ENCODE assay signal across 23 mouse cellular contexts in the genomic region with DNA sequence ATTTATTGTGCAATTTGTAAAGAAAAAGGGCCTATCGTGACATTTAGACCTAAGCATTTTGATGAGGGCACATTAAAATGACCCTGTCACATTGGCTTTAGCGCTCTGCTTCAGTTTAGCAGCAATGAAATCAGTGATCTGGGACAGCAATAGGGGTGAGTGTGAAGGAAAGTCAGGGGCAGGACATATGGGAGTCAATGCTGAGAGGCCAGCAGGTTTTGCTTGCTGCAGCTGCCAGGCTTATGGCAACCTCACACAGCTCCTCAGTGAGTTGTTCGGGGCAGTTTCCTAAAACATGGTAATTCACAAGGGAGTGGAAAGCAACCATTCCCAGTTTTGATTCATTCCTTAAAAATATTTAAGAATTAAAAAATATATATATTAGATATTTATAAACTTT.
A peak's percentile ranks its signal among the peaks of the same experiment; 100 is the strongest.
DNase-seq lines count a peak whose midpoint lies in the region; ATAC-seq lines count a peak whose summit lies in the region.
"Had no signal": no experiment of that assay in that cellular context is flagged by ENCODE, and none has a peak within 500 bp of the region (broad histone marks: within the 10 kb centered on the region; RNA-seq: fewer than 3 reads in every experiment).

No protein-coding gene starts in this region.

- no peak overlapping the region for H3K27ac ChIP-seq in hindbrain, embryonic 11.5 days (ENCODE audit: low read depth, low read length)
- H3K27ac ChIP-seq in hindbrain, embryonic 10.5 days, result no peak overlapping the region
- peak overlapping the region; percentile 6; the same call in 1 of the 2 replicates for H3K27ac ChIP-seq in forebrain, embryonic 16.5 days (ENCODE audit: low read length)
- H3K27ac ChIP-seq in midbrain, embryonic 13.5 days, result peak overlapping the region; percentile 73
- H3K27ac ChIP-seq: embryonic facial prominence, embryonic 12.5 days; gastrocnemius, adult 2 months; heart, embryonic 15.5 days; stomach, embryonic 15.5 days had no signal

- no peak for DNase-seq in cerebellum, adult 8-10 months
- DNase-seq in hindbrain, embryonic 11.5 days (ENCODE audit: low spot score), result no peak
- no peak for DNase-seq in hindbrain, embryonic 10.5 days (ENCODE audit: low spot score)
- DNase-seq in right cerebral cortex, adult 2 months (ENCODE audit: low spot score in 2 of 2), result no peak
- DNase-seq: gastrocnemius, adult 2 months; heart, adult 18-20 months; kidney, adult 18-20 months; kidney, postnatal 14 days; layer of hippocampus, adult 9-11 months; liver; lung, adult 18-20 months; lung, postnatal 36 days; right cerebral cortex, postnatal 14 days; thymus, adult 2 months had no signal

- 0 out of 2 replicates have a peak, but pooled peaks cover 2% of the 10 kb centered on the region for H3K4me1 ChIP-seq in hindbrain, embryonic 11.5 days (replicated peaks; ENCODE audit: control insufficient read depth, insufficient read depth, low read length)
- peaks cover 16% of the 10 kb centered on the region for H3K4me1 ChIP-seq in hindbrain, embryonic 10.5 days (replicated peaks)
- peaks cover 16% of the 10 kb centered on the region for H3K4me1 ChIP-seq in forebrain, embryonic 16.5 days (replicated peaks; ENCODE audit: control insufficient read depth, insufficient read depth, low read length)
- H3K4me1 ChIP-seq in midbrain, embryonic 13.5 days (replicated peaks), result peaks cover 46% of the 10 kb centered on the region
- H3K4me1 ChIP-seq: embryonic facial prominence, embryonic 12.5 days; heart, embryonic 15.5 days; stomach, embryonic 15.5 days had no signal

- no peak overlapping the region for H3K9ac ChIP-seq in hindbrain, embryonic 11.5 days (ENCODE audit: low read depth, low read length)
- H3K9ac ChIP-seq in forebrain, embryonic 16.5 days (replicated peaks; ENCODE audit: low read depth, low read length), result no peak overlapping the region
- H3K9ac ChIP-seq in midbrain, embryonic 13.5 days (replicated peaks), result no peak overlapping the region
- H3K9ac ChIP-seq: embryonic facial prominence, embryonic 12.5 days; heart, embryonic 15.5 days; stomach, embryonic 15.5 days had no signal

- H3K36me3 ChIP-seq in hindbrain, embryonic 11.5 days (ENCODE audit: control insufficient read depth, insufficient read depth, low read length), result no peaks in the 10 kb centered on the region
- no peaks in the 10 kb centered on the region for H3K36me3 ChIP-seq in hindbrain, embryonic 10.5 days
- H3K36me3 ChIP-seq in forebrain, embryonic 16.5 days (ENCODE audit: control insufficient read depth, insufficient read depth), result no peaks in the 10 kb centered on the region
- no peaks in the 10 kb centered on the region for H3K36me3 ChIP-seq in midbrain, embryonic 13.5 days
- H3K36me3 ChIP-seq: embryonic facial prominence, embryonic 12.5 days; G1E; heart, embryonic 15.5 days; stomach, embryonic 15.5 days had no signal

- H3K4me3 ChIP-seq in hindbrain, embryonic 11.5 days (ENCODE audit: low read depth, low read length), result no peak overlapping the region
- no peak overlapping the region for H3K4me3 ChIP-seq in hindbrain, embryonic 10.5 days
- H3K4me3 ChIP-seq in forebrain, embryonic 16.5 days (replicated peaks; ENCODE audit: low read length), result no peak overlapping the region
- no peak overlapping the region for H3K4me3 ChIP-seq in midbrain, embryonic 13.5 days (replicated peaks)
- H3K4me3 ChIP-seq: embryonic facial prominence, embryonic 12.5 days; gastrocnemius, adult 2 months; heart, embryonic 15.5 days; stomach, embryonic 15.5 days had no signal

- WGBS in hindbrain, embryonic 11.5 days, result 59% methylated on average over 3 of the region's 3 CpGs
- WGBS in hindbrain, embryonic 10.5 days, result 64% methylated on average over 3 of the region's 3 CpGs
- WGBS in forebrain, embryonic 16.5 days, result 68% methylated on average over 3 of the region's 3 CpGs
- WGBS in midbrain, embryonic 13.5 days, result 27% methylated on average over 3 of the region's 3 CpGs

- H3K4me2 ChIP-seq in hindbrain, embryonic 11.5 days (replicated peaks; ENCODE audit: low read depth, low read length), result no peak overlapping the region
- H3K4me2 ChIP-seq in forebrain, embryonic 16.5 days (ENCODE audit: low read length), result no peak overlapping the region
- H3K4me2 ChIP-seq in midbrain, embryonic 13.5 days (replicated peaks), result no peak overlapping the region
- H3K4me2 ChIP-seq: embryonic facial prominence, embryonic 12.5 days; heart, embryonic 15.5 days; stomach, embryonic 15.5 days had no signal

- peak; percentile 64 for ATAC-seq in cerebellum, adult (ENCODE audit: insufficient number of reproducible peaks, low FRiP score, low TSS enrichment)
- peak; percentile 45; the same call in 1 of the 2 replicates for ATAC-seq in hindbrain, embryonic 11.5 days (ENCODE audit: low FRiP score)
- no peak for ATAC-seq in forebrain, embryonic 16.5 days
- no peak for ATAC-seq in midbrain, embryonic 13.5 days
- ATAC-seq in erythroid progenitor cell, adult 5-6 weeks (replicated peaks; ENCODE audit: low FRiP score, poor library complexity, severe bottlenecking), result no peak
- ATAC-seq: CD4-positive, CD25-positive, alpha-beta regulatory T cell, adult 4 months had no signal

- no peaks in the 10 kb centered on the region for H3K9me3 ChIP-seq in hindbrain, embryonic 11.5 days (ENCODE audit: control insufficient read depth, low read length)
- no peaks in the 10 kb centered on the region for H3K9me3 ChIP-seq in hindbrain, embryonic 10.5 days
- H3K9me3 ChIP-seq in forebrain, embryonic 16.5 days (ENCODE audit: control insufficient read depth, low read length), result no peaks in the 10 kb centered on the region
- no peaks in the 10 kb centered on the region for H3K9me3 ChIP-seq in midbrain, embryonic 13.5 days
- H3K9me3 ChIP-seq: embryonic facial prominence, embryonic 12.5 days; G1E; heart, embryonic 15.5 days; stomach, embryonic 15.5 days had no signal

- no peaks in the 10 kb centered on the region for H3K27me3 ChIP-seq in hindbrain, embryonic 11.5 days (ENCODE audit: control insufficient read depth, insufficient read depth, low read length)
- H3K27me3 ChIP-seq in hindbrain, embryonic 10.5 days (ENCODE audit: insufficient read depth, poor library complexity, severe bottlenecking), result no peaks in the 10 kb centered on the region
- no peaks in the 10 kb centered on the region for H3K27me3 ChIP-seq in forebrain, embryonic 16.5 days (replicated peaks; ENCODE audit: control insufficient read depth, insufficient read depth, low read length)
- no peaks in the 10 kb centered on the region for H3K27me3 ChIP-seq in midbrain, embryonic 13.5 days
- H3K27me3 ChIP-seq: embryonic facial prominence, embryonic 12.5 days; heart, embryonic 15.5 days; stomach, embryonic 15.5 days had no signal

Comparison
In these comparisons a context has a peak if more than half of its experiments do, and no peak if none do; other contexts are left out.
1. ATAC-seq: peak in cerebellum, adult (single experiment) and hindbrain, embryonic 11.5 days (single experiment); none in forebrain, embryonic 16.5 days (single experiment), midbrain, embryonic 13.5 days (single experiment) and erythroid progenitor cell, adult 5-6 weeks (single experiment).
2. H3K27ac ChIP-seq: peak in forebrain, embryonic 16.5 days (single experiment) and midbrain, embryonic 13.5 days (single experiment); none in hindbrain, embryonic 11.5 days (single experiment) and hindbrain, embryonic 10.5 days (single experiment).